Mouse (Mus musculus) olfactory bulb, adult 2 months (tissue): ENCODE data around the gene Hspg2.

Experiments used
- CTCF ChIP-seq: fragments of 200-500 bp; IDR thresholded peaks from 2 replicates; pipeline ENCODE4 v1.5.1; 2012; ENCODE audit warnings: low read depth, mild to moderate bottlenecking, low read length, moderate library complexity; ENCODE audit not compliant: insufficient read depth
- POLR2A ChIP-seq: fragments of 200-500 bp; IDR thresholded peaks from 2 replicates; pipeline ENCODE4 v1.6.1; 2012; ENCODE audit warnings: mild to moderate bottlenecking, low read depth, low read length, moderate library complexity; ENCODE audit not compliant: insufficient read depth

DNA sequence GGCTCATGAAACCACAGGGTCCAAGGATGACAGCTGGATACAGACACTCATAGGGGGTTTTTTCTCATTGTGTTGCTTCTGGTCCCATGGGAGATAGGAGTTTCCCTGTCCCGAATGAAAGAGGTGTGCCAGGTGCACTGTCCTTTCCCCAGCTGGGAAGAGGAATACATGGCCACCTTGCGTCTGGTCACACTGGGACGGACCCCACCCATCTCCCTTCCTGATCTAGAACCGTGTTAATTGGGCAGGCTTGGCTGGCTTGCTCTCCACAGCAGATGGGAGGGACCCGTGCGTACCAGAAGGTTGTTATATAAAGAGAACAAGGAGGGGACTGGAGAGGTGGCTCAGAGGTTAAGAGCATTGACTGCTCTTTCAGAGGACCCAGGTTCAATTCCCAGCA, 59.3 kb downstream of the Hspg2 start:
- TF ChIP-seq CTCF: no peak
- no peak for TF ChIP-seq POLR2A
